Mouse (Mus musculus): ENCODE results near the gene Birc5.

Birc5 gene

DNA sequence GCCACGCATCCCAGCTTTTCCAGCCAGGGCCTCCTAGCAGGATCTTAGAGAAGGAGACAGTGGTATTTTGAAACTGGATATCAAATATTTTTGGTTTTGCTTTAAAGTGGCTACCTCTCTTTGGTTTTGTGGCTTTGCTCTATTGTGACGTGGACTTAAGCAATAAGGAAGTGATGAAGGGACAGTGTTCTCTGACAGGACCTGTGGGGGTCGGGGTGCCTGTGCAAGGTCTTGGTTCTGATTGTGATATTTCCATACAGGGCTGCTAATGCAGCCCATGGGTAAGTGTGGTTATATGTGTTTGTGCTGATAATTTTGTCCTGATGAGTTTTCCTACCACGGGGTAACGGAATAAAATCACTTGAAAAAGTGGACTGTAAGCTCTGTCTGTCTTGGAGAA lies 6.3 kb downstream of the Birc5 start:
- no peak for DNase-seq (ENCODE audit: low spot score)

DNA sequence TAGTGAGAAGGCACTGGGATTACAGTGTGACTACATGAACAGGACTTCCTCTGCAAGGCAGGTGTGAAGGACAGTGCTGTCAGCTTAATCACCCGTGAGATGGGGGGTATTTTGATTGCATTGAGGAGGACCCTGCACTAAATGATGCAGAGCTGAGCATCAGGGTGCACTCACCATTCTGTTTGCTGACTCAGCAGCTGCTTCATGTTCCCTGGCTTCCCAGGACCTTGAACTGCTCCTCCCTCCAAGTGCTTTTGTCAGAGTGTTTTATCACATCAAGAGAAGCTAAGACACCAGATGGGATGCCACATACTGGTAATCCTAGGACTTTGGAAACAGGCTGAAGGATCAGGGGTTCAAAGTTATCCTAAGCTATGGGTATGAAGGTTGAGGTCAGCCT lies 6.9 kb downstream of the Birc5 start:
- DNase-seq (ENCODE audit: low spot score): no peak

DNA sequence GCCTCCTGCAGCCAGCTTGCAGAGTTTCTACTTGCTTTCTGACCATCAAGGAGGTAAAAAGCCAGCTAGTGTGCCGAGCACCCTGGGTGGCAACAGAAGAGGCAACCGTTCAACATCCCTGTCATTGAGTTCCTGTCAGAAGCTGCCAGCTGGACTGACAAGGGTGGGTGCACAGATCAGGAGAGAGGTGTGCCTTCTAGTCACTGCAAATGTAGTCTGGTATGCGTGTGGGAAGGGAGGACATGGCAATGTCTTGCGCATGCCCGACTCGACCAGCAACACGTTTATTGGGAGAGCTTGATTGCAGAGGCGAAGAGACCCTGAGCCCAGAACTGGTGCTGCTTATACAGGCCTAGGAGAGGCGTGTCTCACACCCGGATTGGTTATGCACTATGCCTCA lies 8.4 kb downstream of the Birc5 start:
- no peak for DNase-seq (ENCODE audit: low spot score)

DNA sequence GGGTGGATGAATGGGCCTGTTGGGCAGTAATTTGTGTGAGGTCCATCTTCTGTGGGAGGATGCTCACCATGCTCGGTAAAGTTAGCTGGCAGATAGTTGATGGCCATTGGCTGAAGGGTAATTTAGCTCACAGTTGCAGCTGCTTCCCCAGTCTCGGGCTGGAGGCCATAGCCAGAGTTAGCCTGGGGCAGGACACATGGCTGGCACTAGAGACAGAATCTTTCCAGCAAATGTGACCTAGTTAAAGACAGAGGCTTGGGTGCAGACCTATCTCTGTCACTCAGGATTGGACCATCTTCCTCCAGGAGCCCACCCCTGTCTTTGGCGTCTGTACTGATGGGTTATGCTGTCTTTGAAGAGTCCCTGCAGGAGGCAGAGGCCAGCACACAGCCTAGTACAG lies 9.3 kb downstream of the Birc5 start:
- DNase-seq (ENCODE audit: low spot score): no peak

DNA sequence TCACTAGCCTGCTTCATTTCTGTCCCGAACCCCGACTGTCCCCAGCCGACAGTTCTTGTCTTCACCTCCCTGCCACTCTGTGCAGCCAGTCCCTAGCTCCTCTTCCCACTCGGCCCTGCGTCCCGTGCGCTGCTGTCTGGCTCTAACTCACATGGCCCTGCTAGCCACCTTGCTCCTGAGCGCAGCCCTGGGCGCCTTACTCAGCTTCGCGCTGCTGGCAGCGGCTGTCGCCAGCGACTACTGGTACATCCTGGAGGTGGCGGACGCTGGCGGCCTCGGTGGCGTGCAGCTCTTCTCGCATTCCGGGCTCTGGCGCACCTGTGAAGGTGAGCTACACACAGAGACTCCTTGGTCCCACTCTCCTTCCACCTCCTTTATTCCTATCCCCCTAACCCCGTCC lies 11.6 kb downstream of the Birc5 start, which contains the start of gene Tmem235:
Gene Tmem235, plus strand, starts transcription at position 152 of the 400 bp plus-strand sequence.
- DNase-seq (ENCODE audit: low spot score): no peak

DNA sequence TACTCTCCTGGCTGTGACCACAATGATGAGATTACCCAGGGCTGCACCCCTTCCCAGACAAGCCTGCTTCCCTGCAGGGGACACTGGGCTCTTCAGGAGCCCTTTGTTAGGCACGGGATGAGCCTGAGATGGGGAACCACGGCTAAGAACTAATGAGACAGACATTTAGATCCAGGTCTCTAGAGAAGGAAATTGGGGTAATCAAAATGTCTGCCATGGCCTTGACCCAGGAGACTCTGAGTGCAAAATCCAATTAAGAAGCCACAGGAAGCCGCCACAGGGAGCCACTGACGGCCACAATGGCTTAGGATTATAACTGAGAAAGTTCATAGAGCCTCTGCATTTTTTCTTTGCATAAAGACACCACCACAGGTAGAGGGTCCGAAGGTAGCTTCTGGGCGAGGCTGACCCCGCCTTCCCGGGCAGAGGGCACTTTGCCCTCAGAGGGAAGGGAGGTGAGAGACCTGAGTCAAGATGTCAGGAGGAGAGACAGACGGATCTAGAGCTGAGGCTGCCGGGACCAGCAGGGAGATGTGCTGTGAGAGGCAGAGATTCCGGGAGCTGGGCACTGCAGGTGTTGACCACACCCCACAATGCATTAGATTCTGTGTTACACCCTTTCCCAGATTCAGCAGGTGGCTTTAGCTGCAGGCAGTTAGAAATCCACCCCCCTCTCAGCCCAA lies 14.3 kb downstream of the Birc5 start:
- peak; percentile 50 for DNase-seq (ENCODE audit: low spot score)

DNA sequence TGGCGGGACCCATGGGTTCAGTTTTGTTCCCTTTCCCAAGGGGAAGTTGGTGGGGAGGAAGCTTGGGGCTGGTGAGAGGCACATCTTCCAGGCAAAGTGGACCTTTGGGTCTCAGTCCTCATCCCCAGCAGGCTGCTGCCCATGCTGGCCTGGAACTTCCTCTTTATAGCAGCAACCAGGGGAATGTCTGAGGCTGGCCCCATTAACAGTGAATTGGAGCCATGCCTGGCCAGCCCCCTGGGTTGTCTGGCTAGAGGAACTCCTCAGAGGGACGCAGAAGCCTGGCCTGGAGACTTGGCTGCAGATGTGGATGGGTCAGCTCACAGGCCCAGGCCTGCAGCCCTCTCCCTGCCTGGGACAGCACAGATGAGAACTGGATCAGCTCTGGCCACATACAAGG lies 15.8 kb downstream of the Birc5 start:
- no peak for DNase-seq (ENCODE audit: low spot score)

DNA sequence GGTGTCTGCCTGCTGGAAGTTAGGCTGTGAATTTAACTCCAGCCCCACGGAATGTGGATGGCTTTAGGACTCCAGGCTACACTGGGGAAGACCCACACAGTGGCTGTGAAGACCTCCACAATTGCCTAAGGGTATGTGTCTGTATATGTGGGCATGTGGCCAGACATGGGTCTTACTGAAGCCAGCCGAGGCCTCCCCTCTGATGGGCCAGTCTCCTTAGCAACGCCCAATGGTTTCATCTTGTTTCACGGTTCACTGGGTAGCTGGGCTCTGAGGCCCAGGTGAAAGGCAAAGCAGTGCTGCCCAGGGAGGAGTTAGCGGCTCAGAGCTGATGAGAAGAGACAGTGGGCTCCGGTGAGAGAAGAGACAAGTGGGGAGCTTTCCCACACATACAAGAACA lies 16.9 kb downstream of the Birc5 start:
- DNase-seq (ENCODE audit: low spot score): no peak

DNA sequence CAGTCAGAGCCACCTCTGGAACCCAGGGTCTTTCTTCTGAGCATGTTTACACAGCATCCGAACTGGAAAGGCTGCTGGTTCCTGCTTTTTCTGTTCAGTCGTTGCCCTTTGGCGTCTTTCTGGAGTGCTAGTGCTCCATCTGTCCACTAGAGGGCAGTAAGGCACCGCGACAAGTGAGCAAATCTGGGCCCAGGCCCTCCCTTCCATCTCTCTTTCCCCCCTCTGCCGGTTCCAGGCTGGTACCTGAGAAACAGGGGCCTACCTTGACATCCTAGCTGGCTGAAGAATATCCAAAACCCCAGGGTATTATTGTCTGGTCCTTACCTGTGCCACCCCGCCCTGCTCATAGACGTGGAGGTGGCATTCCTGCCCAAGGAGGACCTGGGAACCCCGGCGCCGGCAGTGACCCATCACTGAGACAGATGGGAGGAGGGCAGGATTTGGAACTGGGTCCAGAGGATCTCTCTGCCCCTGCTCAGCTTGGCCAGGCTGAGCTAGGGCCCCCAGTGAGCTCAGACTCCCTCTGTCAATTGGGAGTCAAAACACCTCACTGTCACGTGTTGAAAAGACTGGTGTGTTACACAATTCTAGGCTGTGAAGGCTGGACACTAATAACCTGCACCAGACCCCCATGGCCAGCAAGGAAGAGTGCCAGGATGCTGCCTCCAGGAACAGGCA lies 21.8 kb downstream of the Birc5 start:
- DNase-seq (ENCODE audit: low spot score): no peak

DNA sequence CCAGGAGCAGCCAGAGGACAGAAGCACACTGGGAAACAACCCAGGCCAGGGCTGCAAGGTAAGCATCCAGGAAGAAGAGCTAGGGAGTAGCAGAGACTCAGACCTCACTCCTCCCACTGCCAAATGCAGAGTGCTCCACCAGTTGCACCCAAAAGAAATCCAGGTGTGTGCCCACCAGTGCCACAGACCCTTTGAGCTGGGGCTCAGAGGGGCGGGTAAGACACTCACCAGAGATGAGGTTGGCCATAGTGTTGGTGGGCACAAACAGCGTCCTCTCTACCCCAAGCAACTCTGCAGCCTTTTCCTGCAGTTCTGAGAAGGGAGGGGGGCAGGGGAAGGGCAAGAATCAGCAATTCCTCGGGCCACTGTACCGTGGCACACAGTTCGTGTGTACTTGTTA lies 22.3 kb downstream of the Birc5 start:
- DNase-seq (ENCODE audit: low spot score): no peak

DNA sequence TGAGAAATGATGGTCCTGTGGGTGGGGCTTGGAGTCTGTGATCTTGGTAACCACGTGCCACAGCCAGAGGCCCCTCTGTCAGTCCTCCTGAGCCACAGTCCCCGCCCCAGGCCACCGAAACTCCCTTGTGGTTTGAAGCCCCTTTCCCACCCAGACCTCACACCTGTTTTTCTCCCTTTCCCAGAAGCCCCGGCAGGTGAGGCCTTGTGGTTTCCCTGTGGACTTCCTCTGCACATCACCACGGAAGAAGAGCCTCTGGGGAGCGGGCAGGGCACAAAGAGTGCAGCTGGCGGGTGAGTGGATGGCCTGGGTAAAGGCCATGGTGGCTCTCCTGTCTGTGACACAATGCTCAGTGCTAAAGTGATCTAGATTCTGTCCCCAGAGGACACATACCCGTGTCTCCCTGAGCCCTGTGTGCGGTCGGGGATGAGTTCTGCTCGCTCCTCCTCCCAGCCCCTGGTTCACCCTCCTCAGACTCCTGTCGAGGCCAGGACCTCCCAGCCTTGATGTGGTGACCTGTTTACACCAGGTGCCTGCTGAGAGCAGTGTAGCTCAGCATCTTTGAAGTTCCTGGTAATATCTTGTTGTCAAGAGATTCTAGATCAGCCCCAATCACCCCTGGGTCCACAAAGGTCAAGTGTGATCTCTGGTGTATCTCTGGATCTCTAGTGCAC lies 23.0 kb downstream of the Birc5 start:
- DNase-seq (ENCODE audit: low spot score): no peak

DNA sequence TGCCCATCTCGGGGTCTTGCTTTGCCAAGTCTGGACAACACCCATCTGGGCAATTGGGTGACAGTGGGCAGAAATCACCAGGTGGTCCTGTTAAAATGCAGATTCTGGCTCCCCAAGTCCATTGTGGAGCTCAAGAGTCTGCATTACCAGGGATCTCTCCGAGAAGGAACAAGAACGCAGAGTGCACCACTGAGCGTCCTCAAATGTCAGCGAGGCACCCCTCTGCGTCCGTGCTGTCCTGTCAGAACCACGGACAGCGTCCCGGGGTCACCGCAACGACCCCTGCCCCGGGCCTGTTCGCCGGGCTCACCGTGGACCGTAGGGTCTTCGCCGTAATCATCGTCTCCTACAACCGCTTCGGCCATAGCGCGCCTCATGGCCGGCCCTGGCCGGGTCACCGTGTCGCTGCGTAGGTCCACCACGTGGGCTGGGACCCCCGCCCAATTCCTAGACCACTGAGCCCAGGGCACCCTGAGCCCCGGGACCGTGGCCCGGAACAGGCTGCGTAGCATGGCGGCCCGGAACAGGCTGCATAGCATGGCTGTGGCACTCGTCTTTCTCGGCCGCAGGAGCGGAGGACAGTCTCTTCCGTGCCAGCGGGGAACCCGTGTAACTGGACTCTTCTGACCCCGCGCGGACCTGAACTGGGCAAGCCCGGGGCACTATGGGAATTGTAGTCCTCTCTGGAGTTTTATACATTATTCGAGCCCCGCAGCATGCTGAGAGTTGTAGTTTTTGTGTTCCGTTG lies 24.0 kb downstream of the Birc5 start, which contains the start of gene Tha1:
Gene Tha1, minus strand, starts transcription at position 621 of the 748 bp plus-strand sequence.
- DNase-seq (ENCODE audit: low spot score): peak; percentile 74

DNA sequence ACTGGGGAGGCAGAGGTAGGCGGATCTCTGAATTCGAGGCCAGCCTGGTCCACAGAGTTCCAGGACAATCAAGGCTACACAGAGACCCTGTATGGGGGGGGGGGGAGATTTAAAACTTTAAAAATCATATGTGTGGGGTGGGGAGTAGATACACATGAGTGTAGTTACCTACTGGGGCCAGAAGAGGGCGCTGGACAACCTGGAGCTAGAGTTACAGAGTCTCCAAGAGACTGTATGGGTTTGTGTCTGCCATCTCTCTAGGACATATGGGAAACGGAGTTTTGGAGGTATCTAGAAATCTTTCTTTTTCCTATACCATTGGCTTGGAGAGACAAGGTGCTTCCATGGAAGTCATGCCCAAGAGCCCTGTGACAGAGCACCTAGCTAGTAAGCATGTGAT lies 25.4 kb downstream of the Birc5 start:
- DNase-seq (ENCODE audit: low spot score): no peak

DNA sequence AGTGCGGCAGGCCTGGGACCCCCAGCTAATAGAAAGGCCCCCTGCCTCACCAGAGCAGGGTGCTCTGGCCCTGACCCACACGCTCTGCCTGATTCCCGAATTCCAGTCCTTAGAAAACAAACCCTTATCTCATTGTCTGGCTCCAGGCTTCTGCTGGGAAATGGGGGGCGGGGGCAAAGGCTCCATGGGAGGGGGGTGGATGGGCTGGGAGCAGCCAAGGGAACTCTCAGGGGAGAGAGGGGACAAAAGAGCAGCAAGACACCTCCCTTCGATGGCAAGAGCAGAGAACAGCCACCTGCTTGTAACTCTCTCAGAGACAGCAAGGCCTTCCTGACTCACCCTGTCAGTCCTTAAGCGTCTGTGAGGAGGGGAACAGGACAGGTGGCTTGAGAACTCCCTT lies 26.6 kb downstream of the Birc5 start:
- DNase-seq (ENCODE audit: low spot score): no peak

DNA sequence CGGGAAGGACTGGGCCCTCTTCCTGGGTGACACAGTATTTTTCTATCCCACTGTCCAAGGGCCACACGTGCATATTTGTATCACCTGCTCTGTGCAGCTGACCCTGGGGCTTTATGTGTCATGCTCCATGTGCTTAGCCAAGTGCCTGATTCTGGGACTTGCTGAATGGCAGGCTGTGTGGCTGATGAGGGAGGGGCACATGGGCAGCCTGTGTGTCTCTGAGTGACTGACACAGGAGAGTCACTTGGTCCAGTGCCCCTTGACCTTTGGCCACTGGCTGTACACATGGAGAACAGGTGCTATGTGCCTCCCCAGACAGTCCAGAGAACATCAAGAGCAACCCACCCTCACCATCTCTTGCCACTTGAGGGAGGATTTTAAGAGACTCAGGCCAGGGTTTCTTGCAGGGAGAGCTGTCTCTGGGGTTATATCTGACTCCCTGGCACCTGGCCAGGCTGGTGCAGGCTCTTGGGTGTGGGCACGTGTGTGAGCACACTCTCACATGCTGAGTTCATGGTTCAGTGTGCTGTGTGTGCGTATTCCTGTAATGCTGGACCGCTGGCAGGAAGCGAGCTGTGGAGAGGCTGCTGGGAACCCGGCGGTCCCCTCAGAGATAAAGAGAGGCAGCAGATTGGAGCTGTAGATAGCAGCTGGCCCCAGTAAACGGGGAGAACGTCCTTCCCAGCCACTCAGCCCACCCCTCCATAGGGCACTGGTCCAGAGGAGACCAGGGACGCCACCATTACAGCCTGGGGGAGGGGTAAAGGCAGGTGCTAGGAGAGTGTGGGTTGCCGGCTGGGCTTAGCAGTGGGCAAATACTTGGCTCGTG lies 29.1 kb downstream of the Birc5 start:
- peak; percentile 67 for DNase-seq (ENCODE audit: low spot score)

DNA sequence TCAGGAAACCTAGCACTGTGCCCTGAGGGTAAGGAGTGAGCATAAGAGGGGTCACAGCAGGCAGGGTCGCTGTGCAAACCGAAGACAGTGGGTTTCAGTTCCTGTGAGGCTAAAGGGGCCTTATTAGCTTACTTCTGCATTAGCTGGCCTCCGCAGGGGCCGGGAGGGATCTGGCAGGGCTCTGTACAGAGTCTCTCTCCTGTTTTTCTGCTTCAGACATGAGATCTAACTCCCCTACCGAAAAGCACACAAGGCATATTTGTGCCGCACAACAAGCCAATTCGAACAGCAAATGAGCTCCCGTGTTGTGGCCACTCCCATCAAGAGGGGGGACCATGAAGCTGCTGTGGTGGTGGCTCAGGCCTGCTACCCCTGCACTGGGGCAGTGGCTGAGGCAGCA lies 29.8 kb downstream of the Birc5 start:
- DNase-seq (ENCODE audit: low spot score): no peak

DNA sequence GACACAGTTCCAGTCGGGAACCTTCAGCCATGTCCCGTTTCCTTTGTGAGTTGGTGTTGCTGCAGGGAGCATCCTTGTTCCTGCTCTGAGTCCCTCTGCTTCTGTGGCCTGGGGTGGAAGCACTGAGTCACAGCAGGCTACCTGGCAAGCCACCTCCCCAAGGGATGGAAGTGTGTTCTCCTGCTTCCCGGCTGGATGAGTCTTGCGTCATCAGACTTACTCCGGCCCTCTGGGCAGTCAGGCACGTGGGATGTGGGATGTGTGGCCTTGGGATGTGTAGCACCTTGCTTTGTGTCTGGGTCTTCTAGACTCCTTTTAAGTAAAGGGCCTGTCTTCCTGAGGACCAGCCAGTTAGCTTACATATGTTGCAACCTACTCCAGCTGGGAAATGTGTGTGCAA lies 30.6 kb downstream of the Birc5 start:
- no peak for DNase-seq (ENCODE audit: low spot score)

DNA sequence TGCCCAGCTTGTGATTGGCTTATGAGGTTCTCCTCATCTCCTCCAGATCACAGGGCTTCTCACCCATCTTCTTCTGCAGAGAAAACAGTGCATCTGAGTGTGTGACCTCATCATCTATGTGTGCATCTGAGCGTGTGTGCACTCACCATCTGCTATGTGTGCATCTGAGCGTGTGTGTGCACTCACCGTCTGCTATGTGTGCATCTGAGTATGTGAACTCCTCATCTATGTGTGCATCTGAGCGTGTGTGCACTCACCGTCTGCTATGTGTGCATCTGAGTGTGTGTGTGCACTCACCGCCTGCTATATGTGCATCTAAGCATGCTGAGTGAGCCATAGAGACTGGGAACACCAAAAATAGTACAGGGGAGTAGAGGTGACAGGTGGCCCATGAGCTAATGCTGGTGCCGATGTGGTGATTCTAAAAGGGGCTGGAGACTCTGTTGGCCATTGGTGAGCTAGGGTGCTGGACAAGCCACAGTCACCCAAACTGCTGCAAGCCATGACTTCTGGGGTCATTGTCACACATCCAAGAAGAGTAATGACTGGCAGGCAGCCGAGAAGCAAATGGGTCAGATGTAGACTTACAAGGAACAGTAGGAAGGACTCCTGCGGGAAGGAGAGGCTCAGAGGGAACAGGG lies 31.4 kb downstream of the Birc5 start:
- no peak for DNase-seq (ENCODE audit: low spot score)

DNA sequence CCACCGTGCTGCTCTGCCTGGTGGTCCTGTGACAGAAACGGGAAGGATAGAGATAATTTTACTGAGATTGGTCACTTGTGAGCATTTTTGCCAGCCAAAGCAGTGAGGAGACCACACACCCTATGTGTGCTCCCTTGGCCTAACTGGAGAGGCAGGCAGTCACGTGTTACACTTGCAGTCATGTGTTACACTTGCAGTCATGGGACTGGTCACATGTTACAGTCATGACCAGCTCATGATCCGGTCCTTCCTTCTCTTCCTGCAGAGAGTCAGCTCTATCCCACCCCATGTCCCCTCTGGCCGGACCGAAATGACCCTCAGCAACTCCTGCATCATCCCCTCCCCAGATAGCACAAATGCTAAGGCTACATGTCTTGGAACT lies 31.9 kb downstream of the Birc5 start:
- DNase-seq (ENCODE audit: low spot score): no peak

DNA sequence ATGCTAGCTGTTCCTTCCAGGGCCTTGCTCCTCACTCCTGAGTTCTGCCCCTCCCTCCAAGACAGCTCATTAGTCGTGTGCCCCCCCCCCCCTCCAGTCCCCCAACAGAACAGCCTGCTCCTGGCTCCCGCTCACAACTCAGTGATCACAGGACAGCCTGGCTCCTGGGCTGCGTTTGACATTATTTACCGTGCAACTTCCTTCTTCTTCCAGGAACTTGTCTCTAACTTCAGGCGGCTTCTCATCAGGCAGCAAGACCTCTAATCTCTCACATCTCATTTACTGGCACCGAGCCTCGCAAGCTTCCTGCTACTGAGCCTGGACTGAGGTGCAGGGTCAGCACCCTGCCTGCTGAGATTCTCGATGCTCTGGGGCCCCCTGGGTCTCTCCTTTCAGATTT lies 32.7 kb downstream of the Birc5 start:
- no peak for DNase-seq (ENCODE audit: low spot score)

DNA sequence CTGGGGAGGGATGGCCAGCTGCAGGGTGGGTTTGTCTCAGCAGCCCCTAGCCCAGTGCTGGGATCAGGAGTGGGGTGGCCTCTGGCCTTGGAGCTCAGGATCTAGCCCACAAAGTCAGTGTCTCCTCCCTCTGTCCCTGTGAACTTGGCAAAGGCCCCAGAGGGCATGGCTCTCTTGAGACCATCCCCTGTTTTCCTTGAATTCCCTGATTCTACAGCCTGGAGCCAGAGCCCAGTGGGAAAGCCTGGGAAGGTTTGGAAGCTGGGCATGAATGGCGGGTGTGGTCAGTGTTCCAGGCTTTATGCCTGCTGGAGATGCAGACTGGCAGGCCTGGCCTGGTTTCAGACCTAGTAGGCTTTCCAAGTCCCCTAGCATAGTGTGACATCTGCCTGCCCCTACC lies 33.2 kb downstream of the Birc5 start:
- no peak for DNase-seq (ENCODE audit: low spot score)

Data from yolk sac, embryonic 10.5 days (tissue).